Mouse (Mus musculus) CH12.LX (cell line): Measurements from ENCODE around the gene Kdm1b. TPM values are rescaled to one million over a fixed set of nuclear protein-coding genes. Genes with fewer than 3 reads are reported as not detected.

Experiments used
- DNase-seq: peaks from one replicate; pipeline ENCODE4 v3.0.0-alpha.2; 2013; ENCODE audit errors: extremely low read depth
- H3K27ac ChIP-seq: 2 replicates; pipeline ENCODE4 v1.5.1; 2012; ENCODE audit warnings: low read depth, mild to moderate bottlenecking, control low read depth, moderate library complexity; ENCODE audit not compliant: insufficient read depth
- H3K27me3 ChIP-seq: replicated peaks from 2 replicates; pipeline ENCODE3; 2012; ENCODE audit warnings: inconsistent platforms
- H3K36me3 ChIP-seq, 2 experiments: replicated peaks in 1 of 2; 2 replicates each; pipeline versions ENCODE3 to v1.6.1; 2012; ENCODE audit warnings: inconsistent platforms in 1 of 2, low read length in 1 of 2, mild to moderate bottlenecking in 1 of 2, mixed read lengths in 1 of 2, moderate library complexity in 1 of 2; ENCODE audit not compliant: control insufficient read depth in 1 of 2, insufficient read depth in 1 of 2
- H3K4me1 ChIP-seq, 2 experiments: 2 replicates each; pipeline ENCODE4 v1.6.1; 2012; ENCODE audit warnings: inconsistent platforms in 1 of 2, moderate library complexity in 1 of 2; ENCODE audit not compliant: insufficient read depth in 2 of 2, control insufficient read depth in 1 of 2
- H3K4me2 ChIP-seq: 2 replicates; pipeline ENCODE4 v1.6.1; 2012; ENCODE audit warnings: low read depth, mild to moderate bottlenecking, control low read depth; ENCODE audit not compliant: poor library complexity, insufficient read depth, severe bottlenecking
- H3K4me3 ChIP-seq, 3 experiments: fragments of 150-350 bp in 1 of 3; sonication (generic) in 1 of 3; replicated peaks in 1 of 3; 2 replicates each; pipeline versions ENCODE3 to v1.5.1; 2011 to 2012; ENCODE audit warnings: low read depth in 2 of 3, low read length in 2 of 3, mild to moderate bottlenecking in 2 of 3, moderate library complexity in 2 of 3, control low read depth in 1 of 3, improper control_type of control experiment in 1 of 3, inconsistent platforms in 1 of 3, mixed read lengths in 1 of 3; ENCODE audit not compliant: poor library complexity in 1 of 3
- H3K79me2 ChIP-seq: replicated peaks from 2 replicates; pipeline ENCODE4 v1.6.1; 2012; ENCODE audit warnings: mild to moderate bottlenecking, moderate library complexity; ENCODE audit not compliant: control insufficient read depth, poor library complexity, insufficient read depth, severe bottlenecking; ENCODE audit errors: extremely low read depth
- H3K9ac ChIP-seq: 2 replicates; pipeline ENCODE4 v1.6.1; 2012; ENCODE audit warnings: low read depth, mild to moderate bottlenecking, control low read depth, moderate library complexity; ENCODE audit not compliant: insufficient read depth
- H3K9me3 ChIP-seq: replicated peaks from 2 replicates; pipeline ENCODE3; 2012; ENCODE audit warnings: low read length, inconsistent platforms, mixed read lengths
- CHD2 ChIP-seq: IDR thresholded peaks from 2 replicates; pipeline ENCODE4 v1.6.1; 2011; ENCODE audit warnings: low read length, improper control_type of control experiment
- E2F4 ChIP-seq: IDR thresholded peaks from 2 replicates; pipeline ENCODE4 v1.6.1; 2011; ENCODE audit warnings: low read depth, low read length, improper control_type of control experiment; ENCODE audit not compliant: insufficient replicate concordance
- ELF1 ChIP-seq: IDR thresholded peaks from 2 replicates; pipeline ENCODE4 v1.6.1; 2014; ENCODE audit warnings: low read depth, mild to moderate bottlenecking, inconsistent platforms, low read length, improper control_type of control experiment
- HCFC1 ChIP-seq: IDR thresholded peaks from 2 replicates; pipeline ENCODE4 v1.6.1; 2012; ENCODE audit warnings: low read depth, mild to moderate bottlenecking, inconsistent platforms, low read length, improper control_type of control experiment
- JUN ChIP-seq: IDR thresholded peaks from 2 replicates; pipeline ENCODE4 v1.6.1; 2011; ENCODE audit warnings: low read depth, mild to moderate bottlenecking, low read length, improper control_type of control experiment, moderate library complexity; ENCODE audit not compliant: insufficient read depth
- JUND ChIP-seq: conservative IDR thresholded peaks from 2 replicates; pipeline ENCODE4 v1.6.1; 2011; ENCODE audit warnings: low read depth, low read length, improper control_type of control experiment
- MAX ChIP-seq: IDR thresholded peaks from 2 replicates; pipeline ENCODE4 v1.6.1; 2011; ENCODE audit warnings: low read length, improper control_type of control experiment
- MAZ ChIP-seq: IDR thresholded peaks from 2 replicates; pipeline ENCODE4 v1.6.1; 2012; ENCODE audit warnings: low read depth, mild to moderate bottlenecking, inconsistent platforms, low read length, improper control_type of control experiment, moderate library complexity
- MEF2A ChIP-seq: IDR thresholded peaks from 2 replicates; pipeline ENCODE4 v1.6.1; 2014; ENCODE audit warnings: low read depth, mild to moderate bottlenecking, inconsistent platforms, low read length, improper control_type of control experiment, borderline replicate concordance
- MXI1 ChIP-seq: IDR thresholded peaks from 2 replicates; pipeline ENCODE4 v1.6.1; 2011; ENCODE audit warnings: mild to moderate bottlenecking, low read depth, low read length, improper control_type of control experiment
- NELFE ChIP-seq: IDR thresholded peaks from 2 replicates; pipeline ENCODE4 v1.6.1; 2011; ENCODE audit warnings: low read depth, low read length, improper control_type of control experiment
- NRF1 ChIP-seq: IDR thresholded peaks from 2 replicates; pipeline ENCODE4 v1.6.1; 2014; ENCODE audit warnings: low read depth, mild to moderate bottlenecking, inconsistent platforms, low read length, improper control_type of control experiment, moderate library complexity
- POLR2A ChIP-seq: IDR thresholded peaks from 2 replicates; pipeline ENCODE4 v1.6.1; 2011; ENCODE audit warnings: low read depth, mild to moderate bottlenecking, improper control_type of control experiment, low read length
- SIN3A ChIP-seq: IDR thresholded peaks from 2 replicates; pipeline ENCODE4 v1.6.1; 2012; ENCODE audit warnings: low read length, improper control_type of control experiment, inconsistent platforms
- SMC3 ChIP-seq: IDR thresholded peaks from 2 replicates; pipeline ENCODE4 v1.6.1; 2011; ENCODE audit warnings: low read depth, low read length, improper control_type of control experiment
- TCF12 ChIP-seq: IDR thresholded peaks from 2 replicates; pipeline ENCODE4 v1.6.1; 2014; ENCODE audit warnings: low read depth, mild to moderate bottlenecking, inconsistent platforms, low read length, improper control_type of control experiment
- UBTF ChIP-seq: IDR thresholded peaks from 2 replicates; pipeline ENCODE4 v1.6.1; 2012; ENCODE audit warnings: low read depth, mild to moderate bottlenecking, inconsistent platforms, low read length, improper control_type of control experiment, moderate library complexity
- USF2 ChIP-seq: conservative IDR thresholded peaks from 2 replicates; pipeline ENCODE4 v1.6.1; 2011; ENCODE audit warnings: low read depth, low read length, improper control_type of control experiment
- ZC3H11A ChIP-seq: IDR thresholded peaks from 2 replicates; pipeline ENCODE4 v1.6.1; 2012; ENCODE audit warnings: low read depth, mild to moderate bottlenecking, inconsistent platforms, low read length, improper control_type of control experiment
- ZMIZ1 ChIP-seq: IDR thresholded peaks from 2 replicates; pipeline ENCODE4 v1.6.1; 2012; ENCODE audit warnings: low read depth, mild to moderate bottlenecking, inconsistent platforms, low read length, improper control_type of control experiment
- dilution Hi-C: fragments of 300-500 bp; cut with MboI; formaldehyde crosslinking; loops from 2 replicates; pipeline ENCODE4 v1.14.3; 2020; ENCODE audit warnings: low sequenced_read_pairs; ENCODE audit not compliant: extremely low pct_unique_long_range_greater_than_20kb, extremely low pct_ligation_motif_present
- in situ Hi-C: fragments of 300-500 bp; cut with MboI; formaldehyde crosslinking; loops from 3 replicates; pipeline ENCODE4 v1.14.3; 2019; ENCODE audit warnings: low sequenced_read_pairs, low pct_ligation_motif_present, low pct_unique_long_range_greater_than_20kb, mixed read lengths
- polyA plus RNA-seq: library from polyadenylated mRNA; unstranded; fragments of >175 nt; gene quantifications from 2 replicates; pipeline ENCODE4 v1.2.1, GENCODE M21; 2012; ENCODE audit warnings: low read depth; ENCODE audit not compliant: insufficient read length
- total RNA-seq, 2 experiments: library from RNA; depleted of rRNA; stranded (reverse); fragments of 300-350 nt in 1 of 2; fragments of >200 nt in 1 of 2; gene quantifications; 2 replicates each; pipeline ENCODE4 v1.2.3; 2012 to 2014

Kdm1b gene
- 9.8 and 10.3 TPM in 2 replicates for total RNA-seq (2012; rRNA removed)
- 17.5 and 20.3 TPM in 2 replicates for total RNA-seq (2014; rRNA removed)
- polyA plus RNA-seq: 11.1 and 12.3 TPM in 2 replicates

- DNase-seq: peak; percentile 96
Observed at GRCm38 (mm10) chr13:47043030-47043680, at the start of gene Kdm1b. Gene Kdm1b, plus strand, starts transcription at chr13:47043499.

GRCm38 (mm10) chr13:46997355-46997754, 45.9 kb upstream of the Kdm1b start:
- Histone ChIP-seq H3K79me2 (no peaks in the 10 kb centered on the region), H3K9ac (no peak overlapping the region), H3K27ac (no peak overlapping the region), H3K4me1 (peaks cover 0 to 9% of the 10 kb centered on the region in 2 experiments; a peak in 3 of 4 replicates), H3K4me2 (peak overlapping the region; percentile 22; the same call in 1 of the 2 replicates), H3K9me3 (no peaks in the 10 kb centered on the region), H3K4me3 (no peak overlapping the region), H3K36me3 (no peaks in the 10 kb centered on the region), H3K27me3 (no peaks in the 10 kb centered on the region)
- no peak for TF ChIP-seq ZMIZ1
- TF ChIP-seq CHD2: no peak
- TF ChIP-seq USF2: no peak
- TF ChIP-seq UBTF: no peak
- no peak for TF ChIP-seq MAX
- no peak for TF ChIP-seq MEF2A
- no peak for TF ChIP-seq POLR2A
- no peak for TF ChIP-seq MAZ
- no peak for TF ChIP-seq NELFE
- TF ChIP-seq E2F4: no peak
- TF ChIP-seq ZC3H11A: no peak
- DNase-seq: no peak
- in situ Hi-C loops (no loop called here), dilution Hi-C loops (no loop called here)

More at GRCm38 (mm10) chr13:47043030-47043680, at the start of gene Kdm1b:
- Histone ChIP-seq H3K4me2 (peak within 1 kb of the TSS; percentile 89), H3K4me1 (peaks cover 0 to 19% of the 10 kb centered on the region in 2 experiments; a peak in 2 of 4 replicates), H3K9ac (peak within 1 kb of the TSS; percentile 51), H3K4me3 (peak within 1 kb of the TSS; percentile 66 to 89 (median 81))
- dilution Hi-C loops: no loop called here
- TF ChIP-seq SIN3A: peak; percentile 70; the same call in 1 of the 2 replicates
- 0 out of 2 replicates have a peak, but pooled peaks have one; percentile 6 for TF ChIP-seq MEF2A
- TF ChIP-seq NRF1: peak; percentile 91
- no peak for TF ChIP-seq JUN
- TF ChIP-seq SMC3: no peak
- TF ChIP-seq HCFC1: peak; percentile 33; the same call in 1 of the 2 replicates
- TF ChIP-seq POLR2A: peak; percentile 64
- peak; percentile 77 for TF ChIP-seq ELF1
- peak; percentile 63; the same call in 1 of the 2 replicates for TF ChIP-seq TCF12
- no peak for TF ChIP-seq MAZ
- peak; percentile 69 for TF ChIP-seq NELFE
- peak; percentile 37; the same call in 1 of the 2 replicates for TF ChIP-seq MXI1
- no peak for TF ChIP-seq JUND
- TF ChIP-seq, all 38 proteins: peak for 9
- in situ Hi-C loops: no loop called here
- H3K9me3 ChIP-seq: no peaks in the 10 kb centered on the region
- H3K27ac ChIP-seq: no peak within 1 kb of the TSS
- peaks cover 0 to 4% of the 10 kb centered on the region in 2 experiments for H3K36me3 ChIP-seq
- H3K27me3 ChIP-seq: no peaks in the 10 kb centered on the region
- no peaks in the 10 kb centered on the region; the same call in 1 of the 2 replicates for H3K79me2 ChIP-seq
